ENCODE assay signal across 19 mouse cellular contexts in the genomic region with DNA sequence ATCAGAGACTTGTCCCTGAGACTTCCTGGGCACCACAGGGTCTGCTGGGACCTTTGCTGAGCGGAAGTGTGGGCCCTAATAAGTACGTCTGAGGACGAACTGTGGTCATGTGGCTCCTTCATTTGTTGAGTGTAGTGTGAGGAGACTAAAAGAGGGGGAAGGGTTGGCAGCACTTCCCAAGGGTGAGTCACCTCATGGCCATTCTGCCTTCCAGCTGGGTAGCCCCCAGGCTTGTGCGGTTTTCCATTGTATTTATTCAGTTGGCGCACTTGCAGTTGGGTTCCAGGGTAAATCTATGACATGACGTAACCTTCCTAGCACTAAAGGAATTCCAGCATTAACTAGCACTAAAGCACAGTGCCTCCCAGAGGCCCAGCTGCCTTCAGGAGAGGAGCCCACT. TPM values are rescaled to one million over a fixed set of nuclear protein-coding genes. Genes with fewer than 3 reads are reported as not detected.
DNase-seq lines count a peak whose midpoint lies in the region; ATAC-seq and TF ChIP-seq lines count a peak whose summit lies in the region.
"Had no signal": no experiment of that assay in that cellular context is flagged by ENCODE, and none has a peak within 500 bp of the region (broad histone marks: within the 10 kb centered on the region; RNA-seq: fewer than 3 reads in every experiment).

No protein-coding gene starts in this region.

- H3K79me2 ChIP-seq in myocyte (ENCODE audit: control insufficient read depth, insufficient read depth) = no peaks in the 10 kb centered on the region

- peak overlapping the region; percentile 49 for H3K27ac ChIP-seq in gastrocnemius, adult 2 months
- peak overlapping the region; percentile 70 for H3K27ac ChIP-seq in intestine, postnatal 0 days (ENCODE audit: low read depth, low read length)
- no peak overlapping the region for H3K27ac ChIP-seq in intestine, embryonic 15.5 days
- H3K27ac ChIP-seq: liver, embryonic 14.5 days; midbrain, embryonic 13.5 days; neural tube, embryonic 15.5 days had no signal

- TF ChIP-seq POLR2A in myocyte (IDR thresholded peaks at IDR 0.05; ENCODE audit: insufficient read length, low read depth) = no peak

- no peak for DNase-seq in gastrocnemius, adult 2 months
- DNase-seq in gastrocnemius, postnatal 25 days = no peak
- DNase-seq in lung, postnatal 36 days = peak; percentile 15
- no peak for DNase-seq in lung, postnatal 4 days
- DNase-seq in left cerebral cortex, adult 18-20 months (ENCODE audit: low spot score in 2 of 2) = no peak
- DNase-seq: adrenal gland, adult 8-10 months; cerebellum, adult 11-12 months; cerebellum, postnatal 25 days; gastrocnemius, postnatal 36 days; layer of hippocampus, postnatal 36 days; left cerebral cortex, postnatal 4 days; right cerebral cortex, postnatal 4 days; thymus, postnatal 25 days had no signal

- 87% methylated on average over 6 of the region's 6 CpGs for WGBS in intestine, postnatal 0 days
- 98% methylated on average over 6 of the region's 6 CpGs for WGBS in intestine, embryonic 15.5 days

- H3ac ChIP-seq in myocyte (ENCODE audit: control insufficient read depth, insufficient read length) = no peak overlapping the region

- no peak overlapping the region for H3K4me3 ChIP-seq in gastrocnemius, adult 2 months
- H3K4me3 ChIP-seq in intestine, postnatal 0 days (ENCODE audit: low read depth, low read length) = no peak overlapping the region
- H3K4me3 ChIP-seq in intestine, embryonic 15.5 days (replicated peaks) = no peak overlapping the region
- no peak overlapping the region for H3K4me3 ChIP-seq in myocyte
- H3K4me3 ChIP-seq: midbrain, embryonic 13.5 days; neural tube, embryonic 15.5 days had no signal

- H3K27me3 ChIP-seq in intestine, postnatal 0 days (replicated peaks; ENCODE audit: control insufficient read depth, insufficient read depth, low read length) = no peaks in the 10 kb centered on the region
- H3K27me3 ChIP-seq in intestine, embryonic 15.5 days (replicated peaks) = no peaks in the 10 kb centered on the region
- H3K27me3 ChIP-seq in myocyte (ENCODE audit: control insufficient read depth, insufficient read depth, insufficient read length) = no peaks in the 10 kb centered on the region
- H3K27me3 ChIP-seq: midbrain, embryonic 13.5 days; neural tube, embryonic 15.5 days had no signal

- intact Hi-C loops in gastrocnemius, adult 2 months (cut with DNase I) = no loop called here

- no peak overlapping the region for H3K4me2 ChIP-seq in intestine, postnatal 0 days (replicated peaks; ENCODE audit: low read depth)
- H3K4me2 ChIP-seq in intestine, embryonic 15.5 days (replicated peaks) = no peak overlapping the region
- peak overlapping the region; percentile 44 for H3K4me2 ChIP-seq in myocyte (ENCODE audit: low read depth)
- H3K4me2 ChIP-seq: midbrain, embryonic 13.5 days; neural tube, embryonic 15.5 days had no signal

- TF ChIP-seq CTCF in gastrocnemius, adult 2 months (IDR thresholded peaks at IDR 0.05) = no peak
- no peak for TF ChIP-seq CTCF in intestine, postnatal 0 days (IDR thresholded peaks at IDR 0.05; ENCODE audit: low read depth)

- H3K36me3 ChIP-seq in intestine, postnatal 0 days (ENCODE audit: control insufficient read depth, insufficient read depth) = peaks cover 72% of the 10 kb centered on the region
- peaks cover 29% of the 10 kb centered on the region for H3K36me3 ChIP-seq in intestine, embryonic 15.5 days
- H3K36me3 ChIP-seq in myocyte (ENCODE audit: control insufficient read depth, insufficient read depth) = peaks cover 22% of the 10 kb centered on the region

- no peaks in the 10 kb centered on the region for H3K4me1 ChIP-seq in intestine, postnatal 0 days (replicated peaks; ENCODE audit: control insufficient read depth, insufficient read depth, low read length)
- H3K4me1 ChIP-seq in intestine, embryonic 15.5 days (replicated peaks) = 0 out of 2 replicates have a peak, but pooled peaks cover 2% of the 10 kb centered on the region
- H3K4me1 ChIP-seq: midbrain, embryonic 13.5 days had no signal

- ATAC-seq in intestine, postnatal 0 days = no peak
- no peak for ATAC-seq in intestine, embryonic 15.5 days
- ATAC-seq: midbrain, embryonic 13.5 days had no signal

- no peak overlapping the region for H3K9ac ChIP-seq in intestine, postnatal 0 days (ENCODE audit: low read depth, low read length)
- no peak overlapping the region for H3K9ac ChIP-seq in intestine, embryonic 15.5 days
- H3K9ac ChIP-seq: liver, embryonic 14.5 days; midbrain, embryonic 13.5 days; neural tube, embryonic 15.5 days had no signal

- no peaks in the 10 kb centered on the region for H3K9me3 ChIP-seq in intestine, postnatal 0 days (ENCODE audit: control insufficient read depth)
- H3K9me3 ChIP-seq in intestine, embryonic 15.5 days = no peaks in the 10 kb centered on the region
- H3K9me3 ChIP-seq: midbrain, embryonic 13.5 days; neural tube, embryonic 15.5 days had no signal

TF ChIP-seq in myocyte, 11 proteins besides CTCF, POLR2A, EP300 and RAD21:
- TF ChIP-seq SRF (IDR thresholded peaks at IDR 0.05; ENCODE audit: control insufficient read depth, insufficient read length, low read depth) = peak; percentile 71
- peak; percentile 91 for TF ChIP-seq TCF12 (IDR thresholded peaks at IDR 0.05; ENCODE audit: insufficient read depth, poor library complexity, severe bottlenecking)
- peak in 2 of 3 experiments; percentile 37 to 86 for TF ChIP-seq MYOG (IDR thresholded peaks at IDR 0.05; ENCODE audit: control insufficient read depth in 1 of 3, insufficient read depth in 1 of 3, insufficient read length in 2 of 3, low read depth in 2 of 3)
- peak; percentile 80 for TF ChIP-seq USF1 (IDR thresholded peaks at IDR 0.05; ENCODE audit: low read depth)
- no peak for TF ChIP-seq MAX (IDR thresholded peaks at IDR 0.05; ENCODE audit: low read depth)
- peak; percentile 36 to 94 (median 85) for TF ChIP-seq MYOD1 (IDR thresholded peaks at IDR 0.05; ENCODE audit: control insufficient read depth in 1 of 3, insufficient read length in 2 of 3, low read depth in 2 of 3)
- no peak for TF ChIP-seq POLR2AphosphoS2 (IDR thresholded peaks at IDR 0.05; ENCODE audit: insufficient read length, low read depth)
- peak; percentile 56; the same call in 1 of the 2 replicates for TF ChIP-seq CEBPB (IDR thresholded peaks at IDR 0.05; ENCODE audit: insufficient read depth, poor library complexity, severe bottlenecking)
- no peak for TF ChIP-seq E2F4 (IDR thresholded peaks at IDR 0.05; ENCODE audit: insufficient read depth)
- peak; percentile 66 for TF ChIP-seq TCF3 (IDR thresholded peaks at IDR 0.05; ENCODE audit: insufficient read length, low read depth)
- no peak for TF ChIP-seq REST (IDR thresholded peaks at IDR 0.05; ENCODE audit: insufficient read depth, insufficient read length)

RNA-seq across cellular contexts. Expression of gene Brap, which starts 25.1 kb away (rescaled TPM):
- 10 to 100 TPM; 31.5 to 35.5 TPM for total RNA-seq in gastrocnemius, adult 2 months (2021)
- 10 to 100 TPM; 27.3 to 30.2 TPM for total RNA-seq in gastrocnemius, postnatal 25 days (2021)
- polyA plus RNA-seq in intestine, postnatal 0 days (2015; fragmentation: Nextera tagmentation; extraction: Ambion mirVana) = 30.6 and 30.7 TPM in 2 replicates
- 31.7 and 34.0 TPM in 2 replicates for polyA plus RNA-seq in intestine, embryonic 15.5 days (2015; fragmentation: Nextera tagmentation; extraction: Ambion mirVana)
- 40.9 TPM for polyA plus RNA-seq in myocyte (2012; fragmentation: generic; extraction: Trizol)
- total RNA-seq in left cerebral cortex, adult 18-20 months (2021) = 10 to 100 TPM; 65.2 to 67.6 TPM

RNA-seq across cellular contexts. Expression of gene Acad10, which starts 25.2 kb away (rescaled TPM):
- 10 to 100 TPM in 1 of 2 experiments, 1 to 10 TPM in 1; 9.1 to 14.9 TPM for total RNA-seq in gastrocnemius, adult 2 months (2021)
- total RNA-seq in gastrocnemius, postnatal 25 days (2021) = 1 to 10 TPM; 7.3 to 9.3 TPM
- polyA plus RNA-seq in intestine, postnatal 0 days (2015; fragmentation: Nextera tagmentation; extraction: Ambion mirVana) = 5.3 and 5.6 TPM in 2 replicates
- 4.6 and 6.9 TPM in 2 replicates for polyA plus RNA-seq in intestine, embryonic 15.5 days (2015; fragmentation: Nextera tagmentation; extraction: Ambion mirVana)
- polyA plus RNA-seq in myocyte (2012; fragmentation: generic; extraction: Trizol) = 4.7 TPM
- 1 to 10 TPM; 4.5 to 5.3 TPM for total RNA-seq in left cerebral cortex, adult 18-20 months (2021)

RNA-seq across cellular contexts. Expression of gene Atxn2, which starts 25.6 kb away (rescaled TPM):
- total RNA-seq in gastrocnemius, adult 2 months (2021) = 100 to 1,000 TPM in 1 of 2 experiments, 10 to 100 TPM in 1; 94.6 to 117 TPM
- 10 to 100 TPM; 94.1 to 97.6 TPM for total RNA-seq in gastrocnemius, postnatal 25 days (2021)
- 54.3 and 62.6 TPM in 2 replicates for polyA plus RNA-seq in intestine, postnatal 0 days (2015; fragmentation: Nextera tagmentation; extraction: Ambion mirVana)
- polyA plus RNA-seq in intestine, embryonic 15.5 days (2015; fragmentation: Nextera tagmentation; extraction: Ambion mirVana) = 56.7 and 59.0 TPM in 2 replicates
- 95.3 TPM for polyA plus RNA-seq in myocyte (2012; fragmentation: generic; extraction: Trizol)
- 100 to 1,000 TPM; 215 to 226 TPM for total RNA-seq in left cerebral cortex, adult 18-20 months (2021)
